Mouse (Mus musculus): ENCODE measurements around the gene Il4ra. TPM values are rescaled to one million over a fixed set of nuclear protein-coding genes. Genes with fewer than 3 reads are reported as not detected.

Il4ra gene
- total RNA-seq (2021) (10 to 100 TPM; 13.2 to 20.1 TPM), polyA plus RNA-seq (2012; rRNA removed) (14.3 and 19.1 TPM in 2 replicates)
- long read RNA-seq, full-length matches to known transcripts = 11 of 25 reads
- long read RNA-seq, partial matches to known transcripts = 0 of 25 reads
- long read RNA-seq, other reads (novel, unspliced or antisense) = 14 of 25 reads

DNA sequence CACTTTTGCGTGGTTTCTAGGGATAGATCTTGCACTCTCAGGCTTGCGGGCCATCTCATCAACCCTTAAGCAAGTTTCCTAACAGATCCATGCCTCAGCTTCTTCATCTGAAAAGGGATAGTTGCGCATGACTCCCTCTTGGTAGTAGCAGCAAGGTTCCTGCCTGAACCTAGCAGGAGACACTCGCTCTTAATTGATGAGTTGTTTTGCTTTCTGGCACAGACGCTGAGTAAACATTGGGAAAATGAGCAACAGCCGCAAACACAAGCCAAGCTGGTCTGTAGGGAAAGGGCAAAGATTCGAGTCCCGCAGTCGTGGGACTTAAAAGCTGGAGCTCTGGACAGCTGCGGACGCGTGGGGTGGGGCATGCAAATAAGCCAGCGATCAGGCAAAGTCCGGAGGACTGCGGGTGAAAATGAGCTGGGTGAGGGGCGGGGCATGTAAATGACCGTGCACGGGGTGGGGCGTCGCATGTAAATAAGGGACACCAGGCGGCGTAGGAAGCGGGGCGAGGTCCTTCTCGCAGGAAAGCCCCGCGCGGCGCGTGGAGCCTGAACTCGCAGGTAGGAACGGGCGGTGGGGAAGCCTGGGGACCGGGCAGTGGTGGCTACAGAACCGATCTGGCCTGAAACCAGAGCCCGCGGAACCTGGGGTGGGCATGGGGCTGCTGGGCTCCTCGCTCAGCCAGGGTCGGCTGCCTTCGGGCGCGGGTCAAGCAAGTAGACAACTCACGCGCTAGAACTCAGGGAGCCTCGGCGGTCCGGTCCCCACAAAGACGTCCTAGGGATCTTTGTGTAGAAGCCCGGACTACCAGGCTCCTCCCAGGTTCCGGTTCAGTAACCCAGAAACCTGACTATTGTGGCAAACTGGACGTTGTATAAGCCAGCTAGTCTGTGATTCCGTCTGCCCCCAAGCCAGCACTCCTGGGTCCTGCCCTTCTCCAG is at the start of gene Il4ra:
Il4ra (plus strand) TSS at position 355 of the 944 bp plus-strand sequence.
- Histone ChIP-seq H3K4me3 (peak within 1 kb of the TSS; percentile 78), H3K27me3 (ENCODE audit: control insufficient read depth, insufficient read depth, low read length) (no peaks in the 10 kb centered on the region), H3K36me3 (ENCODE audit: control insufficient read depth, insufficient read depth, low read length) (no peaks in the 10 kb centered on the region), H3K9ac (ENCODE audit: low read depth, low read length) (peak within 1 kb of the TSS; percentile 84), H3K79me2 (replicated peaks; ENCODE audit: control insufficient read depth, insufficient read depth, low read length) (no peaks in the 10 kb centered on the region), H3K27ac (peak within 1 kb of the TSS; percentile 94), H3K4me1 (ENCODE audit: control insufficient read depth, insufficient read depth, low read length) (peaks cover 35% of the 10 kb centered on the region)
- DNase-seq = peak; percentile 92 to 96
- TF ChIP-seq POLR2A (IDR thresholded peaks at IDR 0.05; ENCODE audit: insufficient read depth, low read depth, low read length) = peak; percentile 83
- peak; percentile 14; the same call in 1 of the 2 replicates for TF ChIP-seq EP300 (IDR thresholded peaks at IDR 0.05; ENCODE audit: insufficient read depth, low read depth, low read length)
- TF ChIP-seq CTCF (IDR thresholded peaks at IDR 0.05) = peak; percentile 66
- WGBS = 2% methylated on average over 52 of the region's 52 CpGs
- intact Hi-C loops (cut with DNase I) = loop anchor here (1.0 to 2.0 kb wide), 3 partner anchors 29 to 79 kb away; no protein-coding TSS in a partner anchor

DNA sequence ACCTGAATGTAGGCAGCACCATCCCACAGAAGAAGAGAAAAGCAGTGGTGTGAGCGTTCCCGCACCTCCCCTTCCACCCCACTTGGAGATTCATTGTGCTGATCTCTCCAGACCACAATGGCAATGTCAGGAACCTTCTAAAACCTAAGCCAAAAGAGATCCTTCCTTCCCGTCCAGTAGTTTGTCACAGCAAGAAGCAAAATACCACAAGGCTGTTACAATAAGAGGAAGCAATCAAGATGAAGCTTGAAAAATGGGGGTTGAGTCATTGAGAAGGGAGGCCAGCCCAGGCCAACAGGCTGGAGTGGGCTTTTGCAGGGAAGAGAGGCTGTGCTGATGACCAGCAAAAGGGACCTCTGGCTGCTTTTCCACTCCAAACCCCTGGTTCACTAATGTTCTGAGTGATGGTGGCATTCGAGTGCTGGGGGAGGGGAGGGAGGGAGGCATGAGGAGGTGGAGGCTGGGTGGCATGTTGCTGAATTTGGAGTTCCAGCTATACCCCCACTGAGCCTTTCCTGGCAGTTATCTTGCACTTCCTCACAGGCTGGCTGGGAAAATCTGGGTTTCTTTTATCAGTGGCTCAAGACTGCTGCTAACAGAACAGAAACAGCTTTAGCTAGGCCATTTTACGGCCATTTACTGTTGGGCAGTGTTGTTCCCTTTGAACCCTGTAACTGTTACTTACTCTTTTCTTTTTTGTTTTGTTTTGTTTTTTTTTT is 48.4 kb upstream of the Il4ra start:
- no peaks in the 10 kb centered on the region for H3K79me2 ChIP-seq (replicated peaks; ENCODE audit: control insufficient read depth, insufficient read depth, low read length)
- intact Hi-C loops (cut with DNase I) = no loop called here
- H3K27ac ChIP-seq = no peak overlapping the region
- H3K4me1 ChIP-seq (ENCODE audit: control insufficient read depth, insufficient read depth, low read length) = peaks cover 6% of the 10 kb centered on the region
- H3K27me3 ChIP-seq (ENCODE audit: control insufficient read depth, insufficient read depth, low read length) = no peaks in the 10 kb centered on the region
- 41% methylated on average over 5 of the region's 5 CpGs for WGBS
- no peak overlapping the region for H3K9ac ChIP-seq (ENCODE audit: low read depth, low read length)
- TF ChIP-seq EP300 (IDR thresholded peaks at IDR 0.05; ENCODE audit: insufficient read depth, low read depth, low read length) (0 out of 2 replicates have a peak, but pooled peaks have one; percentile 18), CTCF (IDR thresholded peaks at IDR 0.05) (no peak)
- no peaks in the 10 kb centered on the region for H3K36me3 ChIP-seq (ENCODE audit: control insufficient read depth, insufficient read depth, low read length)
- DNase-seq = peak in 1 of 2 experiments; percentile 12
- H3K4me3 ChIP-seq = no peak overlapping the region

DNA sequence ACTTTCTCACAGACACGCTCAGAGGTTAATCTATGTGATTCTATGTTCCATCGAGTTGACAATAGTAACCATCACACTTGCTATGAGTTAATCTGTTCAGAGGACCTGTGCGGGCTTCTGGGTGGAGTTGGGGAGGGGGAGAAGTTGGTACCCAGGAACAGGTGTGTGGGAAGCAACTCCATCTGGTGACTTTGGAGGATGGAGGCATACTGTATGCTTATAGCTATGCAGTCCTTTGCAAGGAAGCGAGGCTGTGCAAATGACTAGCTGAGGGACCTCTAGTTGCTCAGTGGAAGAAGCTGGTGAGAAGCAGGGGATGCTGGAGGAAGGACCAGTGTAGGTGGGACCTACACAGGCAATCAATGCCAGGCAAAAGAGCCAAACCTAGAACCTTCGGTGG is 47.3 kb upstream of the Il4ra start:
- H3K36me3 ChIP-seq (ENCODE audit: control insufficient read depth, insufficient read depth, low read length) = no peaks in the 10 kb centered on the region
- no peaks in the 10 kb centered on the region for H3K79me2 ChIP-seq (replicated peaks; ENCODE audit: control insufficient read depth, insufficient read depth, low read length)
- WGBS = 93% methylated on average over 5 of the region's 5 CpGs
- H3K27me3 ChIP-seq (ENCODE audit: control insufficient read depth, insufficient read depth, low read length) = no peaks in the 10 kb centered on the region
- intact Hi-C loops (cut with DNase I) = no loop called here
- TF ChIP-seq EP300 (IDR thresholded peaks at IDR 0.05; ENCODE audit: insufficient read depth, low read depth, low read length) (no peak), POLR2A (IDR thresholded peaks at IDR 0.05; ENCODE audit: insufficient read depth, low read depth, low read length) (no peak), CTCF (IDR thresholded peaks at IDR 0.05) (no peak)
- DNase-seq = no peak
- no peak overlapping the region for H3K9ac ChIP-seq (ENCODE audit: low read depth, low read length)
- H3K4me3 ChIP-seq = no peak overlapping the region
- H3K27ac ChIP-seq = no peak overlapping the region
- peaks cover 6% of the 10 kb centered on the region for H3K4me1 ChIP-seq (ENCODE audit: control insufficient read depth, insufficient read depth, low read length)

DNA sequence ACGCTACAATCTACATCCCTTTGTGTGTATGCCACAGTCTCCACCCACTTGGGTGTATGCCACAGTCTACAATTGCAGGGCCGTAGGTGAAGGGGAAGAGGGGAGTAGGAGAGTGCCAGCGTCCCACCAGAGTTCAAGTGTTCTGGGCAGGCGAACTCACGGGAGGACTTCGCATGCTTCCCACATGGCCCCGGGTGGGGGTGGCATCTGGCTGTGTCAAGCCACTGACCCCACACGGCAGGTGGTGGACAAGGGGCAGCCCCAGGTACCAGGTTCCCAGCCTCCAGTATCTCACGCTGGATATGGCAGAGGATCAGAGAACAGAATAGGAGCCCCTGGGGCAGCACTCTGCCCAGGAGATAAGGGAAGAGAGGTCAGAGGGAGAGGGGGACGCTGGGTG is 46.4 kb upstream of the Il4ra start:
- H3K4me3 ChIP-seq = no peak overlapping the region
- no peaks in the 10 kb centered on the region for H3K27me3 ChIP-seq (ENCODE audit: control insufficient read depth, insufficient read depth, low read length)
- WGBS = 83% methylated on average over 10 of the region's 10 CpGs
- no peak overlapping the region for H3K27ac ChIP-seq
- H3K9ac ChIP-seq (ENCODE audit: low read depth, low read length) = no peak overlapping the region
- intact Hi-C loops (cut with DNase I) = no loop called here
- no peaks in the 10 kb centered on the region for H3K79me2 ChIP-seq (replicated peaks; ENCODE audit: control insufficient read depth, insufficient read depth, low read length)
- no peaks in the 10 kb centered on the region for H3K36me3 ChIP-seq (ENCODE audit: control insufficient read depth, insufficient read depth, low read length)
- no peak for TF ChIP-seq CTCF (IDR thresholded peaks at IDR 0.05)
- no peak for TF ChIP-seq EP300 (IDR thresholded peaks at IDR 0.05; ENCODE audit: insufficient read depth, low read depth, low read length)
- no peak for TF ChIP-seq POLR2A (IDR thresholded peaks at IDR 0.05; ENCODE audit: insufficient read depth, low read depth, low read length)
- DNase-seq = no peak
- peaks cover 6% of the 10 kb centered on the region for H3K4me1 ChIP-seq (ENCODE audit: control insufficient read depth, insufficient read depth, low read length)

DNA sequence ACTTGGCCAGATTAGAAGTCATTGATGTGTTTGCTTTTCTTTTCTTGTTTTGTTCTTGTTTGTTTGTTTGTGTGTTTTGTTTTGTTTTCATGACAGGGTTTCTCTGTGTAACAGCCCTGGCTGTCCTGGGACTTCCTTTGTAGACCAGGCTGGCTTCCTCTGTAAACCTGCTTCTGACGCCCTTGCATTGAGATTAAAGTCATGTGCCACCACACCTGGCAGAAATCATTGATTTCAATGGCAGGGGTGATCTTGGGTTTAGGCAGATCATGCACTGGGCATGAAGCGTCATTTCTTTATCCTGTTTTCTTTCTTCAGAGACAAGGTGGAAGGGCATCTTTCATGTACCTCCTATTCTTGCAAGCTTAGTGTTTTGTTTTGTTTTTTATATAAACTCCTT is 44.6 kb upstream of the Il4ra start:
- Histone ChIP-seq H3K27ac (no peak overlapping the region), H3K36me3 (ENCODE audit: control insufficient read depth, insufficient read depth, low read length) (no peaks in the 10 kb centered on the region), H3K27me3 (ENCODE audit: control insufficient read depth, insufficient read depth, low read length) (no peaks in the 10 kb centered on the region), H3K9ac (ENCODE audit: low read depth, low read length) (no peak overlapping the region), H3K79me2 (replicated peaks; ENCODE audit: control insufficient read depth, insufficient read depth, low read length) (no peaks in the 10 kb centered on the region), H3K4me1 (ENCODE audit: control insufficient read depth, insufficient read depth, low read length) (peaks cover 6% of the 10 kb centered on the region), H3K4me3 (no peak overlapping the region)
- TF ChIP-seq EP300 (IDR thresholded peaks at IDR 0.05; ENCODE audit: insufficient read depth, low read depth, low read length) (no peak), POLR2A (IDR thresholded peaks at IDR 0.05; ENCODE audit: insufficient read depth, low read depth, low read length) (no peak), CTCF (IDR thresholded peaks at IDR 0.05) (no peak)
- intact Hi-C loops (cut with DNase I) = no loop called here
- no peak for DNase-seq
- 80% methylated on average over 2 of the region's 2 CpGs for WGBS

All from heart, adult 2 months (tissue).